Mouse (Mus musculus) lung, adult 2 months (tissue): ENCODE measurements around the gene Sbsn.

ENCODE experiments used
- CTCF ChIP-seq: fragments of 200-500 bp; IDR thresholded peaks from 2 replicates; pipeline ENCODE4 v1.5.1; 2011; ENCODE audit warnings: mild to moderate bottlenecking, low read length, control low read depth; ENCODE audit not compliant: insufficient read depth
- POLR2A ChIP-seq: fragments of 200-500 bp; IDR thresholded peaks from 2 replicates; pipeline ENCODE4 v1.6.1; 2011; ENCODE audit warnings: low read depth, mild to moderate bottlenecking, control low read depth, low read length, borderline replicate concordance; ENCODE audit errors: extremely low read depth

DNA sequence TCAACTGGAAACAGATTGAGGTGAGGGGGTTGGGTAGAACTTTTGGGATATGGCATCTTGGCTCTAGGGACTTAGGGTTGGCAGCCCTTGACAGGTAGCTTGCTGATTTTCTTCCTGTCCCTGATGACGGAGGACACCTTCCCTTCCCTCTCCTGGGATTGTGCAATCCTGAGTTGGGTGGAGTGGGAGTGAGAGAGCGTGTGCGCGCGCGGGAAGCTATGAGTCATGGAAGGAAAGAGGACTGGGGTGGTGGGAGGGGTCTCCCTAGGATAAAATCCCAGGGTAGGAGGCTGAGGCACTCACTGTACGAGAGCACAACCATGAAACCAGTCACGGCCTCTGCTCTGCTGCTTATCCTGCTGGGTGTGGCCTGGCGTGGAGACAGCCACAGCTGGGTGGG, 24.8 kb downstream of the Sbsn start:
- no peak for TF ChIP-seq POLR2A
- TF ChIP-seq CTCF = no peak
